Mouse (Mus musculus) urinary bladder, postnatal 14 days (tissue): ENCODE data around the gene Ccdc153.

Source experiments
- DNase-seq: peaks from one replicate; pipeline ENCODE4 v3.0.0; 2021; ENCODE audit warnings: low spot score

The Ccdc153 gene

GRCm38 (mm10) chr9:44240911-44241310, 435 bp downstream of the Ccdc153 start:
- no peak for DNase-seq

GRCm38 (mm10) chr9:44241418-44241817, 942 bp downstream of the Ccdc153 start:
- no peak for DNase-seq

GRCm38 (mm10) chr9:44243621-44244020, 3.1 kb downstream of the Ccdc153 start:
- DNase-seq: no peak

GRCm38 (mm10) chr9:44247907-44248306, 7.4 kb downstream of the Ccdc153 start:
- DNase-seq: no peak

- peak; percentile 69 for DNase-seq
These were observed 9.0 kb downstream of the Ccdc153 start for GRCm38 (mm10) chr9:44249181-44250146.

- no peak for DNase-seq
These were observed 10.0 kb downstream of the Ccdc153 start for GRCm38 (mm10) chr9:44250445-44250844.

GRCm38 (mm10) chr9:44251314-44251713, 10.8 kb downstream of the Ccdc153 start, which contains the start of gene Pdzd3:
Pdzd3 (minus strand) TSS chr9:44251471.
- DNase-seq: no peak

GRCm38 (mm10) chr9:44253441-44253840, 13.0 kb downstream of the Ccdc153 start:
- DNase-seq: no peak

GRCm38 (mm10) chr9:44254508-44255135, 14.1 kb downstream of the Ccdc153 start:
- DNase-seq: no peak

- no peak for DNase-seq
These were observed 14.7 kb downstream of the Ccdc153 start for GRCm38 (mm10) chr9:44255136-44255521.

- DNase-seq: no peak
These were observed 15.7 kb downstream of the Ccdc153 start for GRCm38 (mm10) chr9:44256213-44256612.

GRCm38 (mm10) chr9:44259014-44259413, 18.5 kb downstream of the Ccdc153 start:
- DNase-seq: no peak

GRCm38 (mm10) chr9:44261388-44261787, 20.9 kb downstream of the Ccdc153 start:
- no peak for DNase-seq

- DNase-seq: no peak
These were observed 26.2 kb downstream of the Ccdc153 start for GRCm38 (mm10) chr9:44266478-44267226.

- peak; percentile 38 for DNase-seq
These were observed 27.0 kb downstream of the Ccdc153 start for GRCm38 (mm10) chr9:44267319-44268026.

- DNase-seq: peak; percentile 94
These were observed 27.5 kb downstream of the Ccdc153 start for GRCm38 (mm10) chr9:44268027-44268360.

GRCm38 (mm10) chr9:44268432-44268831, 28.0 kb downstream of the Ccdc153 start, which contains the start of gene Nlrx1:
Nlrx1 (minus strand) TSS chr9:44268599.
- peak; percentile 50 for DNase-seq

- no peak for DNase-seq
These were observed 28.6 kb downstream of the Ccdc153 start for GRCm38 (mm10) chr9:44269077-44269476.

GRCm38 (mm10) chr9:44269973-44270372, 29.5 kb downstream of the Ccdc153 start:
- DNase-seq: no peak

GRCm38 (mm10) chr9:44283183-44283582, 42.7 kb downstream of the Ccdc153 start:
- no peak for DNase-seq

- no peak for DNase-seq
These were observed 45.9 kb downstream of the Ccdc153 start for GRCm38 (mm10) chr9:44286256-44286850.
